Mouse (Mus musculus) heart, postnatal 0 days (tissue): ENCODE results near the gene Cnpy1.

Source experiments
- CTCF ChIP-seq: IDR thresholded peaks from 2 replicates; pipeline ENCODE4 v1.5.1; 2016; ENCODE audit warnings: antibody characterized with exemption, control low read depth, low read depth
- EP300 ChIP-seq: IDR thresholded peaks from 2 replicates; pipeline ENCODE4 v1.6.1; 2016; ENCODE audit warnings: antibody characterized with exemption, low read depth

- TF ChIP-seq CTCF (no peak), EP300 (no peak)
Measured at GRCm38 (mm10) chr5:28232101-28232500, 13.5 kb downstream of the Cnpy1 start.
